Mouse (Mus musculus) testis, adult 2 months (tissue): ENCODE measurements around the gene Olfr917. TPM values are rescaled to one million over a fixed set of nuclear protein-coding genes. Genes with fewer than 3 reads are reported as not detected.

Experiments used
- H3K27ac ChIP-seq: fragments of 200-500 bp; 2 replicates; pipeline ENCODE4 v1.5.1; 2012; ENCODE audit warnings: low read depth, low read length; ENCODE audit not compliant: control insufficient read depth, insufficient read depth
- H3K27me3 ChIP-seq: fragments of 200-500 bp; 2 replicates; pipeline ENCODE4 v1.6.1; 2012; ENCODE audit warnings: mild to moderate bottlenecking, low read length, moderate library complexity; ENCODE audit not compliant: control insufficient read depth, insufficient read depth
- H3K36me3 ChIP-seq: fragments of 200-500 bp; 2 replicates; pipeline ENCODE4 v1.6.1; 2012; ENCODE audit warnings: mild to moderate bottlenecking, low read length; ENCODE audit not compliant: control insufficient read depth, insufficient read depth
- H3K4me1 ChIP-seq: fragments of 200-500 bp; 2 replicates; pipeline ENCODE4 v1.6.1; 2012; ENCODE audit warnings: low read length; ENCODE audit not compliant: control insufficient read depth, insufficient read depth
- H3K4me3 ChIP-seq: fragments of 200-500 bp; 2 replicates; pipeline ENCODE4 v1.5.1; 2012; ENCODE audit warnings: low read depth, mild to moderate bottlenecking, low read length, moderate library complexity, mixed read lengths; ENCODE audit not compliant: control insufficient read depth
- CTCF ChIP-seq: fragments of 200-500 bp; IDR thresholded peaks from 2 replicates; pipeline ENCODE4 v1.5.1; 2012; ENCODE audit warnings: low read depth, mild to moderate bottlenecking, inconsistent platforms, low read length, moderate library complexity; ENCODE audit not compliant: control insufficient read depth, insufficient read depth, insufficient replicate concordance
- POLR2A ChIP-seq: fragments of 200-500 bp; IDR thresholded peaks from 2 replicates; pipeline ENCODE4 v1.6.1; 2012; ENCODE audit warnings: low read depth, mild to moderate bottlenecking, inconsistent platforms, low read length, moderate library complexity; ENCODE audit not compliant: control insufficient read depth
- polyA plus RNA-seq: library from polyadenylated mRNA; depleted of rRNA; stranded (reverse); fragments of >200 nt; gene quantifications from 2 replicates; pipeline ENCODE4 v1.2.3, GENCODE M21; 2012; rRNA removed

Gene Olfr917
- not detected in 2 replicates for polyA plus RNA-seq

GRCm38 (mm10) chr9:38665742-38666141 lies at the start of gene Olfr917:
Gene Olfr917, minus strand, starts transcription at chr9:38665842.
- H3K27ac ChIP-seq: no peak within 1 kb of the TSS
- H3K27me3 ChIP-seq: no peaks in the 10 kb centered on the region
- H3K36me3 ChIP-seq: no peaks in the 10 kb centered on the region
- no peaks in the 10 kb centered on the region for H3K4me1 ChIP-seq
- H3K4me3 ChIP-seq: no peak within 1 kb of the TSS
- no peak for TF ChIP-seq POLR2A
- TF ChIP-seq CTCF: no peak

DNA sequence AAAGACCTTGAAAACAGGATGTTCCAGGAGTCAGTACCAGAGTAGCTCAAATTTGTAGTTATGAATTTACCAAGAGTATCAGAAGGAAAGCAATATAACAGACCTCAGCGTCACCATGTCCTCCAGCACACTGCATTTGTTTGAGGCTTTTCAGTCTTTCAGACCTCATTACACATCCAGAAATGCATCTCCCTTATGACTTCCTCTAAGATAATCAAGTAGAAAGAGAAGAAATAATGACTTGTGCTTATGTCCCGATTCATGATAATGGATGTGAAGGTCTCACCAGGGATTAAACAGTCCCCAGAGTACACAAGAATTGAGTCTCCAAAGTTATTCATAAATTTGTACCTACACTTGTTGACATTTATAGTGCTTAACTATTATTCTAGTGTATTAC lies 8.9 kb upstream of the Olfr917 start, which contains the start of gene Olfr918:
Gene Olfr918 (minus strand): TSS at position 101 of the 400 bp plus-strand sequence.
- Histone ChIP-seq H3K27me3 (no peaks in the 10 kb centered on the region), H3K4me1 (no peaks in the 10 kb centered on the region), H3K27ac (no peak within 1 kb of the TSS), H3K36me3 (no peaks in the 10 kb centered on the region), H3K4me3 (no peak within 1 kb of the TSS)
- TF ChIP-seq CTCF: no peak

DNA sequence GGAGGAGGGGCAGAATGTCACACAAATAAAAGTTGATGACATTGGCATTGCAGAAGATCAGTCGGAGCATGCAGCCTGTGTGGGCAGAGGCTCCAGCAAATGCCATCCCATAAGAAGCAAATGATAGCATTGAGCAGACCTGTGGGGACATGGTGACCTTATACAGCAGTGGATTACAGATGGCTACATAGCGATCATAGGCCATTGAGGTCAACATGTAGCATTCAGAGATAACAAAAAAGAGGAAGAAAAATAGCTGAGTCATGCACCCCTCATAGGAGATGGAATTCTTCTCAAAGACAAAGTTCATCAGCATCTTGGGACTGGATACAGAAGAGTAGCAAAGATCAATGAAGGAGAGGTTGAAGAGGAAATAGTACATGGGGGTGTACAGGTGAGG lies 7.2 kb upstream of the Olfr917 start:
- no peaks in the 10 kb centered on the region for H3K36me3 ChIP-seq
- no peak for TF ChIP-seq CTCF
- TF ChIP-seq POLR2A: no peak
- H3K27me3 ChIP-seq: no peaks in the 10 kb centered on the region
- no peak overlapping the region for H3K27ac ChIP-seq
- no peaks in the 10 kb centered on the region for H3K4me1 ChIP-seq
- no peak overlapping the region for H3K4me3 ChIP-seq

DNA sequence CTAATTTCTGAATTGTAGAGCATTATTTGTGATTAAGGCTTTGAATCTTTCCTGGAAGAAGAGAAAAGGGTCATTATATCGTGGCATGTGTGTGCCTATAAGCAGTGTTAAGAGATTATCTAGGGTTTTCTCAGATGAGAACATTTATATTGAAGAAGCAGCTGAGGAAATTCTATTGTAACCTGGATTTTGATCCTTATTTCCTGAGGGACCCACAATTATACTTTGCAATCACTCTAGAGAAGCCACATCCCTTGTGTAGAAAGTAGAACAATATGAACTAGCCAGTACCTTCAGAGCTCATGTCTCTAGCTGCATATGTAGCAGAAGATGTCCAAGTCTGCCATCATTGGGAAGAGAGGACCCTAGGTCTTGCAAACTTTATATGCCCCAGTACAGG lies 5.9 kb downstream of the Olfr917 start, which contains the start of gene Olfr916:
Gene Olfr916 (minus strand): TSS at position 101 of the 400 bp plus-strand sequence.
- Histone ChIP-seq H3K27me3 (no peaks in the 10 kb centered on the region), H3K4me3 (no peak within 1 kb of the TSS), H3K27ac (no peak within 1 kb of the TSS), H3K4me1 (no peaks in the 10 kb centered on the region), H3K36me3 (no peaks in the 10 kb centered on the region)
- TF ChIP-seq CTCF: no peak
- TF ChIP-seq POLR2A: no peak

- no peaks in the 10 kb centered on the region for H3K36me3 ChIP-seq
- no peak overlapping the region for H3K27ac ChIP-seq
- H3K4me3 ChIP-seq: no peak overlapping the region
- no peaks in the 10 kb centered on the region for H3K27me3 ChIP-seq
- H3K4me1 ChIP-seq: no peaks in the 10 kb centered on the region
- TF ChIP-seq POLR2A (no peak), CTCF (no peak)
Measured at GRCm38 (mm10) chr9:38632406-38632805, 33.2 kb downstream of the Olfr917 start.

Other genes starting within 250 kb of the Olfr917 start
- gene Olfr901, start 236.4 kb downstream of the Olfr917 start, polyA plus RNA-seq: not detected in 2 replicates
- gene Olfr902, start 218.2 kb downstream of the Olfr917 start, polyA plus RNA-seq: not detected in 2 replicates
- not detected in 2 replicates for gene Olfr904, start 202.7 kb downstream of the Olfr917 start, polyA plus RNA-seq
- not detected in 2 replicates for gene Olfr905, start 194.7 kb downstream of the Olfr917 start, polyA plus RNA-seq
- gene Olfr906, start 178.8 kb downstream of the Olfr917 start, polyA plus RNA-seq: not detected in 2 replicates
- gene Olfr907, start 170.0 kb downstream of the Olfr917 start, polyA plus RNA-seq: not detected in 2 replicates
- not detected in 2 replicates for gene Olfr911-ps1, start 144.3 kb downstream of the Olfr917 start, polyA plus RNA-seq
- not detected in 2 replicates for gene Olfr910, start 128.0 kb downstream of the Olfr917 start, polyA plus RNA-seq
- gene Olfr912, start 85.7 kb downstream of the Olfr917 start, polyA plus RNA-seq: not detected in 2 replicates
- not detected in 2 replicates for gene Olfr913, start 73.1 kb downstream of the Olfr917 start, polyA plus RNA-seq
- gene Olfr914, start 60.7 kb downstream of the Olfr917 start, polyA plus RNA-seq: not detected in 2 replicates
- not detected in 2 replicates for gene Olfr916, start 6.0 kb downstream of the Olfr917 start, polyA plus RNA-seq
- gene Olfr918, start 8.8 kb upstream of the Olfr917 start, polyA plus RNA-seq: not detected in 2 replicates
- gene Olfr919, start 37.8 kb upstream of the Olfr917 start, polyA plus RNA-seq: not detected in 2 replicates
- 1.5 and 2.4 TPM in 2 replicates for gene Vwa5a, start 52.4 kb upstream of the Olfr917 start, polyA plus RNA-seq
- gene Olfr920, start 86.5 kb upstream of the Olfr917 start, polyA plus RNA-seq: 0.04 and 0.07 TPM in 2 replicates
- gene Olfr921, start 107.2 kb upstream of the Olfr917 start, polyA plus RNA-seq: not detected in 2 replicates
- not detected in 2 replicates for gene Olfr922, start 148.8 kb upstream of the Olfr917 start, polyA plus RNA-seq
- not detected in 2 replicates for gene Olfr923, start 160.7 kb upstream of the Olfr917 start, polyA plus RNA-seq
- gene Olfr924, start 178.6 kb upstream of the Olfr917 start, polyA plus RNA-seq: not detected in 2 replicates
- gene Olfr26, start 189.2 kb upstream of the Olfr917 start, polyA plus RNA-seq: not detected in 2 replicates
- gene Olfr926, start 211.3 kb upstream of the Olfr917 start, polyA plus RNA-seq: not detected in 2 replicates